Mouse (Mus musculus) left cerebral cortex, adult 6 months (tissue): ENCODE results near the gene 1700025C18Rik. TPM values are rescaled to one million over a fixed set of nuclear protein-coding genes. Genes with fewer than 3 reads are reported as not detected.

ENCODE experiments used
- long read RNA-seq, 2 experiments: library from polyadenylated mRNA; unstranded; transcript quantifications; one replicate each; pipeline ENCODE4 v2.0.0; 2019 to 2020
- polyA plus RNA-seq: library from polyadenylated mRNA; unstranded; fragments of <200 nt; fragmentation: Nextera tagmentation; gene quantifications from 2 replicates; pipeline ENCODE4 v1.2.3, GENCODE M21; 2021

1700025C18Rik gene
- not detected in 2 replicates for polyA plus RNA-seq
- long read RNA-seq, experiment 1, result 0 reads
- long read RNA-seq, experiment 2, result 0 reads

DNA sequence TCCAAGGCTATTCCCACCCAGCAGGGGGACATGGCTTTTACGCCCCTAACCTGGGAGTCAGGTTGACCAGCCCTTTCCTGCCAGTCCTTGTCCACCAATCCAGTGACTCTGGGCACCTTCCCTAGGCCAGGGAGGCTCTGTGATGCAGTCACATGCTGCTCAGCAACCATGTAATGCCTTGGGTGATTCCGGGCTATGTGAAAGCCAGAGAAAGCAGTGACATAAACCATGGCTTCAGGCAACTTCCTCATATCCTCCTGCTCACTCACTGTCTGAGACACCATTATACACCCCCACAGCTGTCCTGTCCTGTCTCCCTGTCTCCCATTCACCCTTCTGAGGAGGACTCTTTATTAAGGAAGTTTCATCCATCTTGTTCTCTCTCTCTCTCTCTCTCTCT lies at the start of gene 1700025C18Rik:
1700025C18Rik (minus strand) TSS at position 101 of the 400 bp plus-strand sequence.

GRCm38 (mm10) chr2:165054888-165055852 lies 35.4 kb downstream of the 1700025C18Rik start, which contains the start of gene Cd40:
Cd40 (plus strand) TSS chr2:165055627.

GRCm38 (mm10) chr2:165034131-165035057 lies 56.2 kb downstream of the 1700025C18Rik start, which contains the start of gene Ncoa5:
Ncoa5 (minus strand) TSS chr2:165034867.

Other genes starting within 250 kb of the 1700025C18Rik start
- gene Pltp, start 233.0 kb downstream of the 1700025C18Rik start, polyA plus RNA-seq, result 75.3 and 129 TPM in 2 replicates
- 80.5 and 84.8 TPM in 2 replicates for gene Pcif1, start 211.4 kb downstream of the 1700025C18Rik start, polyA plus RNA-seq
- 6.6 and 9.3 TPM in 2 replicates for gene Zfp335, start 179.0 kb downstream of the 1700025C18Rik start, polyA plus RNA-seq
- 0.91 and 0.93 TPM in 2 replicates for gene Mmp9, start 150.0 kb downstream of the 1700025C18Rik start, polyA plus RNA-seq
- 96.8 and 132 TPM in 2 replicates for gene Slc12a5, start 129.9 kb downstream of the 1700025C18Rik start, polyA plus RNA-seq
- 6.1 and 14.0 TPM in 2 replicates for gene Ncoa5, start 55.9 kb downstream of the 1700025C18Rik start, polyA plus RNA-seq
- 0.78 and 1.8 TPM in 2 replicates for gene Cd40, start 35.1 kb downstream of the 1700025C18Rik start, polyA plus RNA-seq
- 22.8 and 28.9 TPM in 2 replicates for gene Cdh22, start 144.1 kb upstream of the 1700025C18Rik start, polyA plus RNA-seq
- 36.9 and 38.8 TPM in 2 replicates for gene Slc35c2, start 197.1 kb upstream of the 1700025C18Rik start, polyA plus RNA-seq
- 112 and 116 TPM in 2 replicates for gene Elmo2, start 235.7 kb upstream of the 1700025C18Rik start, polyA plus RNA-seq